Mouse (Mus musculus) heart, embryonic 14.5 days (tissue): ENCODE measurements around the gene Mob2. TPM values are rescaled to one million over a fixed set of nuclear protein-coding genes. Genes with fewer than 3 reads are reported as not detected.

ENCODE experiments used
- ATAC-seq: fragments of 200-750 bp; cut with Nextera tagmentation; 2 replicates; pipeline ENCODE4 v1.8.0; 2017; ENCODE audit warnings: low read depth, moderate TSS enrichment; ENCODE audit not compliant: insufficient number of reproducible peaks, insufficient read depth, low FRiP score
- H3K27ac ChIP-seq, 2 experiments: fragments of 200-500 bp in 1 of 2; fragments of 300-500 bp in 1 of 2; sonication (generic) in 1 of 2; replicated peaks in 1 of 2; 2 replicates each; pipeline ENCODE4 v1.5.1; 2012 to 2014; ENCODE audit warnings: low read depth in 2 of 2, low read length in 2 of 2, control low read depth in 1 of 2, mild to moderate bottlenecking in 1 of 2, mixed read lengths in 1 of 2; ENCODE audit not compliant: control insufficient read depth in 1 of 2, insufficient read depth in 1 of 2
- H3K27me3 ChIP-seq: fragments of 300-500 bp; sonication (generic); 2 replicates; pipeline ENCODE4 v1.6.1; 2014; ENCODE audit warnings: mild to moderate bottlenecking, low read length, control low read depth; ENCODE audit not compliant: control insufficient read depth, insufficient read depth
- H3K36me3 ChIP-seq: fragments of 300-500 bp; sonication (generic); 2 replicates; pipeline ENCODE4 v1.6.1; 2014; ENCODE audit warnings: mild to moderate bottlenecking, control low read depth, low read length, mixed read lengths; ENCODE audit not compliant: control insufficient read depth, insufficient read depth
- H3K4me1 ChIP-seq, 2 experiments: fragments of 200-500 bp in 1 of 2; fragments of 300-500 bp in 1 of 2; sonication (generic) in 1 of 2; 2 replicates each; pipeline ENCODE4 v1.6.1; 2012 to 2014; ENCODE audit warnings: low read length in 2 of 2, control low read depth in 1 of 2, mixed read lengths in 1 of 2; ENCODE audit not compliant: control insufficient read depth in 2 of 2, insufficient read depth in 2 of 2
- H3K4me2 ChIP-seq: fragments of 300-500 bp; sonication (generic); 2 replicates; pipeline ENCODE4 v1.6.1; 2014; ENCODE audit warnings: mild to moderate bottlenecking, low read length
- H3K4me3 ChIP-seq, 2 experiments: fragments of 200-500 bp in 1 of 2; fragments of 300-500 bp in 1 of 2; sonication (generic) in 1 of 2; 2 replicates each; pipeline ENCODE4 v1.5.1; 2012 to 2014; ENCODE audit warnings: low read length in 2 of 2, mild to moderate bottlenecking in 2 of 2, control low read depth in 1 of 2, low read depth in 1 of 2, moderate library complexity in 1 of 2; ENCODE audit not compliant: control insufficient read depth in 1 of 2, insufficient read depth in 1 of 2
- H3K9ac ChIP-seq: fragments of 300-500 bp; sonication (generic); 2 replicates; pipeline ENCODE4 v1.6.1; 2014; ENCODE audit warnings: mild to moderate bottlenecking, low read length
- H3K9me3 ChIP-seq: fragments of 300-500 bp; sonication (generic); 2 replicates; pipeline ENCODE4 v1.6.1; 2016; ENCODE audit warnings: low read length, control low read depth; ENCODE audit not compliant: control insufficient read depth
- WGBS: fragments of 180-500 bp; shearing (Covaris S2); extraction: QIAGEN DNeasy Blood & Tissue Kit; methylation state at CpG from one replicate; pipeline ENCODE4 v1.1.7; 2014; 5-methylcytosine and 5-hydroxymethylcytosine counted together
- polyA plus RNA-seq: library from polyadenylated mRNA; unstranded; fragments of >200 nt; fragmentation: Nextera tagmentation; extraction: Ambion mirVana; gene quantifications from 2 replicates; pipeline ENCODE4 v1.2.1, GENCODE M21; 2014

Mob2 gene
- polyA plus RNA-seq, 1 experiment from 2014 or later = 48.9 TPM

DNA sequence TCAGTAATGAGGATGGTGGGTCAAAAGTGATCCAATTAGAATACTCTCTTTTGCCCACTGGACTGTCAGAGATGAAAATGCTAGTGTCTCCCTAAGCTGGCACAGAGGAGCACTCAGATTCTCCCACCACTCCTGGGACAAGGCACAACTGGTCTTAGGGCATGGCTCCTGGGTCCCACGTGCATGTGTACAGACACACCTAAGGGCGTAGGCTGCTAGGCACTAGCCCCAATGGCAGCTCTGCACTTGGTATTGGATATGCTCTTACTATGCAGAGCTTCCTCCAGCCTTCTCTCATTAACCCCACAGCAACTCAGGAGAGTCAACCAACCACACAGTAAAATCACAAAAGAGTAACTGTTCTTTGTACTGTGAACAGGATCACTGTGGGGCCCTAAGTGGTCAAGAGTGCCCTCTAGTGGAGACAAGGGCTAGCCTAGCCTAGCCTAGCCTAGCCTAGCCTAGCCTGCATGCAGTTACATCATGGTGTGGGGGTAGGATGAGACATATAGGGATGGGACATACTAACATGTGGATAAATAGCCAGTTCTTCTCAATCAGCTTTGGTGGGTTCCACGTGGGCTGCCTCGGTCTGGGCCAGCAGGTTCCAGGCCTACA is 23.2 kb downstream of the Mob2 start:
- H3K9me3 ChIP-seq = no peaks in the 10 kb centered on the region
- no peaks in the 10 kb centered on the region for H3K27me3 ChIP-seq
- no peak overlapping the region for H3K9ac ChIP-seq
- H3K4me1 ChIP-seq = peaks cover 5 to 26% of the 10 kb centered on the region in 2 experiments
- ATAC-seq = no peak
- H3K36me3 ChIP-seq = no peaks in the 10 kb centered on the region
- 71% methylated on average over 4 of the region's 4 CpGs for WGBS
- H3K4me2 ChIP-seq = no peak overlapping the region
- no peak overlapping the region for H3K27ac ChIP-seq
- no peak overlapping the region for H3K4me3 ChIP-seq

DNA sequence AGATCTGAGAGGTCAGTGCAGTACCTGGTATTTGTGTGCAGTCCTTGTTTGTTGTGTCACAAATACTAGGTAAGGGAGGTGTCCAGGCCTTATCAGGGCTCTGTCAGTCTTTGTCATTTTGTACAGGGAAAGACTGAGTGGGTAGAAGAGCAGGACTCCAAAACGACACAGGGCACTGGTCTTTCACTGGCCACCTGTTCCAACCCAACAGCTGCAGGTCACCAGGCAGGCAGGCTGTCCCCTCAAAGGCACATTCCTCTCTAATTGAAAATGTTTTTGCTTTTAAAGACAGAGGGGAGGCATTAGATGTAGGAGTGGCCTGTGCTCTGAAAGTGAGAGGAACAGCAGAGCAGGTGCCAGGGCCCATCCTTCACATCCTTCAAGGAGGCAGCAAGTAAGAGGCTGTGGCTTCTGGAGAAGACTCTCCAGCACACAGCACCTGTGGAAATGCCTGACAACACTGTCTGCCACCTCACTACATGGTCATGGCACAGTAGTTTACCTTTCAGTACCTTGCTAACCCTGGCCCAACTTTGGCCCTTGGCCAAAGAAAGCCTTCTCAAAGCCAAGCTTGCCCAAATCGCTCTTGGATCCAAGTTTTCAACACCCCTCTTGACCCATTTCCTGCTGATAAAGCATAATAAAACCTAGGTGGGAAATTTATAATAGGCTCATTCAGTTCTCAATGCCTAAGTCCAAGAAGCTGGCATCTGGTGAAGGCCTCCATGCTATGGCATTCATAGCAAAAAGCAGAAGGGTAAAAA is 25.6 kb downstream of the Mob2 start:
- H3K27ac ChIP-seq = no peak overlapping the region

DNA sequence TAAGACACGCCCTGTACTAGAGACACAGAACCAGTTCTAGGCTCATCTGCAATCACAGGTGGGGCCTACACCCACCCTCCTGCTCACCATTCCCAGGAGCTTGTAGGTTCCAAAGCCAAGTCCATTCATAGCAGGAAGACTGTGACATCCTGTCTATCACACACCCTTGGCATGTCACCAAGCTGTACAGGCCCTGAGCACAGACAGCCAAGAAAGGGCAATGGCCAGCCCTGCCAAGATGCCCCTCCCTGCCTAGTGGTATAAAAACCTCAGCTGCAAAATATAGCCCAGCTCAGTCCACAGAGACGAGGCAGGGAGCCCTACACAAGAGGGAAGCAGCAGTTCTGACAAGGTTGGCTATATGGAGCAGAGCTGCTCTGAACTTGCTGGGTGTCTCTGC is 26.7 kb downstream of the Mob2 start:
- 52% methylated on average over 2 of the region's 2 CpGs for WGBS
- no peaks in the 10 kb centered on the region for H3K9me3 ChIP-seq
- H3K4me3 ChIP-seq = no peak overlapping the region
- no peaks in the 10 kb centered on the region for H3K36me3 ChIP-seq
- no peak overlapping the region for H3K27ac ChIP-seq
- no peak overlapping the region for H3K4me2 ChIP-seq
- no peaks in the 10 kb centered on the region for H3K27me3 ChIP-seq
- H3K4me1 ChIP-seq = peaks cover 5 to 29% of the 10 kb centered on the region in 2 experiments
- no peak overlapping the region for H3K9ac ChIP-seq
- ATAC-seq = peak; percentile 33; the same call in 1 of the 2 replicates

More for the DNA sequence above, 25.6 kb downstream of the Mob2 start:
- H3K36me3 ChIP-seq = no peaks in the 10 kb centered on the region
- H3K4me3 ChIP-seq = no peak overlapping the region
- WGBS = 38% methylated on average over 2 of the region's 2 CpGs
- H3K4me2 ChIP-seq = no peak overlapping the region
- no peaks in the 10 kb centered on the region for H3K9me3 ChIP-seq
- no peak for ATAC-seq
- H3K27me3 ChIP-seq = no peaks in the 10 kb centered on the region
- peaks cover 5 to 31% of the 10 kb centered on the region in 2 experiments for H3K4me1 ChIP-seq
- no peak overlapping the region for H3K9ac ChIP-seq

GRCm38 (mm10) chr7:142030073-142030472 is 30.8 kb downstream of the Mob2 start:
- H3K4me1 ChIP-seq = peaks cover 15 to 35% of the 10 kb centered on the region in 2 experiments
- no peaks in the 10 kb centered on the region for H3K9me3 ChIP-seq
- H3K27ac ChIP-seq = no peak overlapping the region
- no peak overlapping the region for H3K9ac ChIP-seq
- no peak overlapping the region for H3K4me3 ChIP-seq
- ATAC-seq = no peak
- H3K27me3 ChIP-seq = no peaks in the 10 kb centered on the region
- no peaks in the 10 kb centered on the region for H3K36me3 ChIP-seq
- H3K4me2 ChIP-seq = no peak overlapping the region

GRCm38 (mm10) chr7:142025926-142026325 is 34.9 kb downstream of the Mob2 start:
- Histone ChIP-seq H3K9me3 (no peaks in the 10 kb centered on the region), H3K36me3 (no peaks in the 10 kb centered on the region), H3K27ac (peak overlapping the region; percentile 57 to 71), H3K4me3 (no peak overlapping the region), H3K4me2 (no peak overlapping the region), H3K4me1 (peaks cover 14 to 28% of the 10 kb centered on the region in 2 experiments), H3K27me3 (no peaks in the 10 kb centered on the region), H3K9ac (peak overlapping the region; percentile 25; the same call in 1 of the 2 replicates)
- no peak for ATAC-seq
- 52% methylated on average over 4 of the region's 4 CpGs for WGBS

GRCm38 (mm10) chr7:142025196-142025595 is 35.7 kb downstream of the Mob2 start:
- Histone ChIP-seq H3K4me1 (peaks cover 14 to 31% of the 10 kb centered on the region in 2 experiments), H3K4me2 (no peak overlapping the region), H3K9ac (no peak overlapping the region), H3K27me3 (no peaks in the 10 kb centered on the region), H3K36me3 (no peaks in the 10 kb centered on the region), H3K27ac (peak overlapping the region; percentile 57 to 71), H3K9me3 (no peaks in the 10 kb centered on the region), H3K4me3 (no peak overlapping the region)
- no peak for ATAC-seq
- 22% methylated on average over 2 of the region's 2 CpGs for WGBS

DNA sequence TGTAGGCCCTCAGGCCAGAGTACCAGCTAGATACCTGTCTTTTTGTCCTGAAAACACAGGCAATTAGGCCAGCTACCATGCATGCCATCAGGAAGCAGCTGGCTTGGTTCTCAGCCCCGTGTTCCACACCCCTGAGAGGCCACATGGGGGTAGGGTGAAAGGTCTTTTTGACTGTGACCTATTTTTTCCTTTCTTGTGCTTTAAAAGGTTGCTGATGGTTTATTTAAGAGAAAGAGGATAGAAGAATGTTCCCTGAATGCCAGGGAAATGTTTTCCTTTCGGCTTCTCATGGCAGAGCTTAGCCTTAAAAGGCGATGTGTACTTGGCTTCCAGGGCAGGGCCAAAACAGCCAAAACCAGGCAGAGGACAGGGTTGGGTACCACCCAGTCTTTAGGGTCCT is 40.0 kb downstream of the Mob2 start:
- Histone ChIP-seq H3K27me3 (no peaks in the 10 kb centered on the region), H3K4me1 (peaks cover 8 to 29% of the 10 kb centered on the region in 2 experiments), H3K9me3 (no peaks in the 10 kb centered on the region), H3K27ac (no peak overlapping the region), H3K9ac (no peak overlapping the region), H3K4me2 (no peak overlapping the region), H3K36me3 (peaks cover 4% of the 10 kb centered on the region), H3K4me3 (no peak overlapping the region)
- WGBS = 69% methylated on average over 3 of the region's 3 CpGs
- ATAC-seq = no peak
